Mouse (Mus musculus) layer of hippocampus, adult 6 months (tissue): ENCODE measurements around the gene Yeats4. TPM values are rescaled to one million over a fixed set of nuclear protein-coding genes. Genes with fewer than 3 reads are reported as not detected.

Source experiments
- long read RNA-seq, 2 experiments: library from polyadenylated mRNA; unstranded; transcript quantifications; one replicate each; pipeline ENCODE4 v2.0.0; 2019 to 2020
- polyA plus RNA-seq: library from polyadenylated mRNA; unstranded; fragments of <200 nt; fragmentation: Nextera tagmentation; gene quantifications from 2 replicates; pipeline ENCODE4 v1.2.3, GENCODE M21; 2021

The Yeats4 gene
- 45.5 and 57.8 TPM in 2 replicates for polyA plus RNA-seq
- long read RNA-seq, experiment 1, transcript Yeats4-201 (7 exons, 1,327 nt): major isoform, 80 of 89 reads
- long read RNA-seq, experiment 1, partial matches to known transcripts: 6 of 89 reads
- long read RNA-seq, experiment 1, other reads (novel, unspliced or antisense): 3 of 89 reads
- long read RNA-seq, experiment 2, transcript Yeats4-201 (7 exons, 1,327 nt): major isoform, 128 of 135 reads
- long read RNA-seq, experiment 2, partial matches to known transcripts: 2 of 135 reads
- long read RNA-seq, experiment 2, other reads (novel, unspliced or antisense): 4 of 135 reads

GRCm38 (mm10) chr10:117224102-117224990 lies at the start of gene Yeats4:
Gene Yeats4, minus strand, starts transcription at chr10:117224507.

GRCm38 (mm10) chr10:117238603-117239002 lies 14.3 kb upstream of the Yeats4 start, which contains the start of gene 9530003J23Rik:
Gene 9530003J23Rik, minus strand, starts transcription at chr10:117238703.

Other genes starting within 250 kb of the Yeats4 start
- gene Best3, start 238.2 kb downstream of the Yeats4 start, polyA plus RNA-seq: 0.94 and 1.6 TPM in 2 replicates
- 0.19 TPM in 1 of 2 replicates, not detected in the other for gene Lrrc10, start 179.2 kb downstream of the Yeats4 start, polyA plus RNA-seq
- 175 and 187 TPM in 2 replicates for gene Cct2, start 160.7 kb downstream of the Yeats4 start, polyA plus RNA-seq
- gene Frs2, start 76.0 kb downstream of the Yeats4 start, polyA plus RNA-seq: 7.7 and 7.8 TPM in 2 replicates
- gene 9530003J23Rik, start 14.2 kb upstream of the Yeats4 start, polyA plus RNA-seq: not detected in 2 replicates
- gene Lyz2, start 57.8 kb upstream of the Yeats4 start, polyA plus RNA-seq: 25.4 and 42.2 TPM in 2 replicates
- gene Lyz1, start 68.4 kb upstream of the Yeats4 start, polyA plus RNA-seq: 0.11 TPM in 1 of 2 replicates, not detected in the other
- gene Cpsf6, start 155.5 kb upstream of the Yeats4 start, polyA plus RNA-seq: 19.6 and 19.7 TPM in 2 replicates